8 mouse cellular contexts compared by ENCODE assay signal in genomic region chr8:94992534-94992933, GRCm38 (mm10). TPM values are rescaled to one million over a fixed set of nuclear protein-coding genes. Genes with fewer than 3 reads are reported as not detected.
DNase-seq lines count a peak whose midpoint lies in the region; ATAC-seq lines count a peak whose summit lies in the region.

No protein-coding gene starts in this region.

- peaks cover 59% of the 10 kb centered on the region for H3K4me1 ChIP-seq in forebrain, embryonic 15.5 days
- H3K4me1 ChIP-seq in hindbrain, embryonic 13.5 days (replicated peaks): peaks cover 71% of the 10 kb centered on the region
- H3K4me1 ChIP-seq in midbrain, embryonic 13.5 days (replicated peaks): peaks cover 51% of the 10 kb centered on the region

- no peak for ATAC-seq in forebrain, embryonic 15.5 days (replicated peaks)
- no peak for ATAC-seq in hindbrain, embryonic 13.5 days (ENCODE audit: low FRiP score)
- no peak for ATAC-seq in midbrain, embryonic 13.5 days

- no peaks in the 10 kb centered on the region for H3K36me3 ChIP-seq in forebrain, embryonic 15.5 days
- H3K36me3 ChIP-seq in hindbrain, embryonic 13.5 days: no peaks in the 10 kb centered on the region
- no peaks in the 10 kb centered on the region for H3K36me3 ChIP-seq in midbrain, embryonic 13.5 days

- H3K27ac ChIP-seq in forebrain, embryonic 15.5 days (replicated peaks): peak overlapping the region; percentile 96
- H3K27ac ChIP-seq in hindbrain, embryonic 13.5 days: peak overlapping the region; percentile 99
- H3K27ac ChIP-seq in midbrain, embryonic 13.5 days: peak overlapping the region; percentile 96

- no peak overlapping the region for H3K4me3 ChIP-seq in forebrain, embryonic 15.5 days
- no peak overlapping the region for H3K4me3 ChIP-seq in hindbrain, embryonic 13.5 days
- no peak overlapping the region for H3K4me3 ChIP-seq in midbrain, embryonic 13.5 days (replicated peaks)

- WGBS in forebrain, embryonic 15.5 days: 14% methylated on average over 5 of the region's 5 CpGs
- 27% methylated on average over 5 of the region's 5 CpGs for WGBS in hindbrain, embryonic 13.5 days
- WGBS in midbrain, embryonic 13.5 days: 35% methylated on average over 5 of the region's 5 CpGs

- 0 out of 2 replicates have a peak overlapping the region, but pooled peaks have one; percentile 9 for H3K9ac ChIP-seq in forebrain, embryonic 15.5 days (replicated peaks)
- peak overlapping the region; percentile 46 for H3K9ac ChIP-seq in hindbrain, embryonic 13.5 days
- H3K9ac ChIP-seq in midbrain, embryonic 13.5 days (replicated peaks): peak overlapping the region; percentile 1; the same call in 1 of the 2 replicates

- H3K27me3 ChIP-seq in forebrain, embryonic 15.5 days: no peaks in the 10 kb centered on the region
- H3K27me3 ChIP-seq in hindbrain, embryonic 13.5 days: no peaks in the 10 kb centered on the region
- H3K27me3 ChIP-seq in midbrain, embryonic 13.5 days: no peaks in the 10 kb centered on the region

- H3K9me3 ChIP-seq in forebrain, embryonic 15.5 days: no peaks in the 10 kb centered on the region
- no peaks in the 10 kb centered on the region for H3K9me3 ChIP-seq in hindbrain, embryonic 13.5 days
- H3K9me3 ChIP-seq in midbrain, embryonic 13.5 days: no peaks in the 10 kb centered on the region

- H3K4me2 ChIP-seq in forebrain, embryonic 15.5 days (replicated peaks): no peak overlapping the region
- H3K4me2 ChIP-seq in hindbrain, embryonic 13.5 days: peak overlapping the region; percentile 13; the same call in 1 of the 2 replicates
- H3K4me2 ChIP-seq in midbrain, embryonic 13.5 days (replicated peaks): peak overlapping the region; percentile 98; the same call in 1 of the 2 replicates

- DNase-seq in urinary bladder, postnatal 25 days (ENCODE audit: low spot score): peak; percentile 23
- no peak for DNase-seq in urinary bladder, postnatal 4 days (ENCODE audit: low spot score in 2 of 2)
- DNase-seq in layer of hippocampus, postnatal 36 days: peak; percentile 75 to 78
- no peak for DNase-seq in retina, embryonic 14.5 days (ENCODE audit: low spot score)
- no peak for DNase-seq in spleen, postnatal 14 days (ENCODE audit: low spot score in 2 of 2)

RNA-seq across cellular contexts. Expression of gene Adgrg1, which starts 18.0 kb away (rescaled TPM):
- polyA plus RNA-seq in forebrain, embryonic 15.5 days (2015; fragmentation: Nextera tagmentation; extraction: Ambion mirVana): 135 and 140 TPM in 2 replicates
- polyA plus RNA-seq in hindbrain, embryonic 13.5 days (2015; fragmentation: Nextera tagmentation; extraction: Ambion mirVana): 158 and 162 TPM in 2 replicates
- 100 to 1,000 TPM in 1 of 2 experiments, 10 to 100 TPM in 1; 79.5 to 104 TPM for total RNA-seq in layer of hippocampus, postnatal 36 days (2021)
- 189 and 212 TPM in 2 replicates for polyA plus RNA-seq in midbrain, embryonic 13.5 days (2015; fragmentation: Nextera tagmentation; extraction: Ambion mirVana)

RNA-seq across cellular contexts. Expression of gene Adgrg3, which starts 25.0 kb away (rescaled TPM):
- 1.0 and 1.2 TPM in 2 replicates for polyA plus RNA-seq in forebrain, embryonic 15.5 days (2015; fragmentation: Nextera tagmentation; extraction: Ambion mirVana)
- 1.3 and 1.6 TPM in 2 replicates for polyA plus RNA-seq in hindbrain, embryonic 13.5 days (2015; fragmentation: Nextera tagmentation; extraction: Ambion mirVana)
- under 1 TPM; 0.17 to 0.66 TPM for total RNA-seq in layer of hippocampus, postnatal 36 days (2021)
- polyA plus RNA-seq in midbrain, embryonic 13.5 days (2015; fragmentation: Nextera tagmentation; extraction: Ambion mirVana): 0.96 and 1.3 TPM in 2 replicates

Comparison
In these comparisons a context has a peak if more than half of its experiments do, and no peak if none do; other contexts are left out.
1. DNase-seq: peak in urinary bladder, postnatal 25 days (single experiment) and layer of hippocampus, postnatal 36 days (2 of 2); none in urinary bladder, postnatal 4 days (0 of 2), retina, embryonic 14.5 days (single experiment) and spleen, postnatal 14 days (0 of 2).
2. Peak in every context shown above with its lines, with median percentiles within 50 percentile points of each other: H3K27ac ChIP-seq and H3K9ac ChIP-seq.